Comparison of ENCODE assay signal across 8 mouse cellular contexts in genomic region chr10:125317317-125317716, GRCm38 (mm10).
DNase-seq lines count a peak whose midpoint lies in the region; ATAC-seq and TF ChIP-seq lines count a peak whose summit lies in the region.

No protein-coding gene starts in this region.

- no peaks in the 10 kb centered on the region for H3K27me3 ChIP-seq in kidney, embryonic 16.5 days (ENCODE audit: insufficient read depth, low read length)
- H3K27me3 ChIP-seq in liver, postnatal 0 days (ENCODE audit: insufficient read depth, low read length): no peaks in the 10 kb centered on the region
- H3K27me3 ChIP-seq in hindbrain, embryonic 13.5 days: no peaks in the 10 kb centered on the region
- H3K27me3 ChIP-seq in midbrain, embryonic 15.5 days (replicated peaks): no peaks in the 10 kb centered on the region

- 40% methylated on average over 6 of the region's 6 CpGs for WGBS in kidney, embryonic 16.5 days
- WGBS in liver, postnatal 0 days (ENCODE audit: insufficient replicate concordance): 24% methylated on average over 6 of the region's 6 CpGs
- WGBS in hindbrain, embryonic 13.5 days: 79% methylated on average over 6 of the region's 6 CpGs
- 85% methylated on average over 6 of the region's 6 CpGs for WGBS in midbrain, embryonic 15.5 days

- peak; percentile 41; the same call in 1 of the 2 replicates for TF ChIP-seq CTCF in liver, postnatal 0 days (IDR thresholded peaks at IDR 0.05; ENCODE audit: low read depth)

- H3K4me2 ChIP-seq in kidney, embryonic 16.5 days (replicated peaks; ENCODE audit: low read depth, low read length): no peak overlapping the region
- no peak overlapping the region for H3K4me2 ChIP-seq in liver, postnatal 0 days (ENCODE audit: low read depth, low read length)
- H3K4me2 ChIP-seq in hindbrain, embryonic 13.5 days: no peak overlapping the region
- no peak overlapping the region for H3K4me2 ChIP-seq in midbrain, embryonic 15.5 days

- ATAC-seq in kidney, embryonic 16.5 days (ENCODE audit: low FRiP score, low TSS enrichment): peak; percentile 75; the same call in 1 of the 2 replicates
- peak; percentile 51 for ATAC-seq in liver, postnatal 0 days
- ATAC-seq in hindbrain, embryonic 13.5 days (ENCODE audit: low FRiP score): no peak
- no peak for ATAC-seq in midbrain, embryonic 15.5 days (replicated peaks)

- H3K9me3 ChIP-seq in kidney, embryonic 16.5 days (ENCODE audit: low read length): no peaks in the 10 kb centered on the region
- H3K9me3 ChIP-seq in liver, postnatal 0 days (ENCODE audit: low read length): no peaks in the 10 kb centered on the region
- no peaks in the 10 kb centered on the region for H3K9me3 ChIP-seq in hindbrain, embryonic 13.5 days
- H3K9me3 ChIP-seq in midbrain, embryonic 15.5 days: no peaks in the 10 kb centered on the region

- no peak overlapping the region for H3K27ac ChIP-seq in kidney, embryonic 16.5 days (ENCODE audit: low read length)
- H3K27ac ChIP-seq in liver, postnatal 0 days (ENCODE audit: low read depth): no peak overlapping the region
- H3K27ac ChIP-seq in hindbrain, embryonic 13.5 days: no peak overlapping the region
- no peak overlapping the region for H3K27ac ChIP-seq in midbrain, embryonic 15.5 days

- TF ChIP-seq EP300 in liver, postnatal 0 days (IDR thresholded peaks at IDR 0.05; ENCODE audit: low read depth): no peak

- no peaks in the 10 kb centered on the region for H3K4me1 ChIP-seq in kidney, embryonic 16.5 days (ENCODE audit: insufficient read depth, low read length)
- H3K4me1 ChIP-seq in liver, postnatal 0 days (ENCODE audit: insufficient read depth): peaks cover 18% of the 10 kb centered on the region
- H3K4me1 ChIP-seq in hindbrain, embryonic 13.5 days (replicated peaks): no peaks in the 10 kb centered on the region
- H3K4me1 ChIP-seq in midbrain, embryonic 15.5 days: no peaks in the 10 kb centered on the region

- H3K4me3 ChIP-seq in kidney, embryonic 16.5 days (ENCODE audit: low read length): no peak overlapping the region
- H3K4me3 ChIP-seq in liver, postnatal 0 days (ENCODE audit: low read depth, low read length): no peak overlapping the region
- H3K4me3 ChIP-seq in hindbrain, embryonic 13.5 days: no peak overlapping the region
- H3K4me3 ChIP-seq in midbrain, embryonic 15.5 days: no peak overlapping the region

- no peaks in the 10 kb centered on the region for H3K36me3 ChIP-seq in kidney, embryonic 16.5 days (ENCODE audit: insufficient read depth, low read length)
- H3K36me3 ChIP-seq in liver, postnatal 0 days (replicated peaks; ENCODE audit: insufficient read depth, low read length): no peaks in the 10 kb centered on the region
- no peaks in the 10 kb centered on the region for H3K36me3 ChIP-seq in hindbrain, embryonic 13.5 days
- no peaks in the 10 kb centered on the region for H3K36me3 ChIP-seq in midbrain, embryonic 15.5 days (replicated peaks)

- no peak overlapping the region for H3K9ac ChIP-seq in kidney, embryonic 16.5 days (replicated peaks; ENCODE audit: low read length)
- H3K9ac ChIP-seq in liver, postnatal 0 days (replicated peaks): no peak overlapping the region
- H3K9ac ChIP-seq in hindbrain, embryonic 13.5 days: no peak overlapping the region
- no peak overlapping the region for H3K9ac ChIP-seq in midbrain, embryonic 15.5 days

- no peak for DNase-seq in kidney, adult 9 months
- peak; percentile 20 for DNase-seq in urinary bladder, postnatal 14 days (ENCODE audit: low spot score)
- DNase-seq in urinary bladder, postnatal 10 days (ENCODE audit: low spot score): no peak
- DNase-seq in liver, postnatal 0 days: peak; percentile 33
- DNase-seq in thymus, postnatal 4 days: peak; percentile 56

Comparison
In these comparisons a context has a peak if more than half of its experiments do, and no peak if none do; other contexts are left out.
1. DNase-seq: peak in urinary bladder, postnatal 14 days (single experiment), liver, postnatal 0 days (single experiment) and thymus, postnatal 4 days (single experiment); none in kidney, adult 9 months (single experiment) and urinary bladder, postnatal 10 days (single experiment).
2. ATAC-seq: peak in kidney, embryonic 16.5 days (single experiment) and liver, postnatal 0 days (single experiment); none in hindbrain, embryonic 13.5 days (single experiment) and midbrain, embryonic 15.5 days (single experiment).